Mouse (Mus musculus): ENCODE data around the gene Birc2. TPM values are rescaled to one million over a fixed set of nuclear protein-coding genes. Genes with fewer than 3 reads are reported as not detected.

Gene Birc2
- total RNA-seq, 2 experiments from 2014 or later, result 15.6 to 18.4 TPM

DNA sequence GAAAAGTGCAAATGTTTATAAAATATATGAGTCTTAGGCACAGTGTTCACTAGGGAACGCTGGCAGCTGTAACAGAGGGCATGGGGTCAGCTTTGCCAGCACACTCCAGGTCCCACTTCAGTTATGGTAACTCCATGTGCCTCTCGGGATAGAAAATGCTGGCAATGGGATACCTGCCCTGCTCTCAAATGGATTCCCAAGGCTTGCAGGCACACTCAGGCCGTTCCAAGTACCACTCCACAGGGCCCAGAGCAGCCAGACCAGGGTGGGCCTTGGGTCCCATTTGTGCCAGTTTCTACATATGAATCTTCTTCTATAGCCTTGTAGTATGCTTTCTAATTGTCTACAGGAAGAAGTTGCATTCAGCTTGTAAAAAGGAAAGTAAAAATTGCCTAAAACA is 51.5 kb downstream of the Birc2 start:
- DNase-seq, result no peak

DNA sequence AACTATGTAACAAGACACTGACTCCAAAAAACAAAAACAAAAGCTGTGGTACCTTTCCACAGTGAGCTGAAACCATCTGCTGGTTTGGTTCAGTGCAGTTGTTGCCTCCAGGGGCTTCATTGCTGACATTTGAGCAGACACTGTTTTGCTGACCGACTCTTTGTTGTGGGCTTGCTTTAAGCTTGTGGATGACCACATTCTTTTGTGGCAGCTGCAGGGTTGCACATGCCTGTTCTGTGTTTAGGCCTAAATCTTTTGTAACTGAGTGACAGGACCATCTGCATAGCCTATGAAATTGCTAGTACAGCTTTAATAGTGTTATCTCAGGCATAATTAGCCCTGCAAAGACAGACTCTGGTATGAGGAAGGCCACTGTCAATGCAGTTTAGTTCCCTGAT is 52.2 kb downstream of the Birc2 start:
- no peak for DNase-seq

DNA sequence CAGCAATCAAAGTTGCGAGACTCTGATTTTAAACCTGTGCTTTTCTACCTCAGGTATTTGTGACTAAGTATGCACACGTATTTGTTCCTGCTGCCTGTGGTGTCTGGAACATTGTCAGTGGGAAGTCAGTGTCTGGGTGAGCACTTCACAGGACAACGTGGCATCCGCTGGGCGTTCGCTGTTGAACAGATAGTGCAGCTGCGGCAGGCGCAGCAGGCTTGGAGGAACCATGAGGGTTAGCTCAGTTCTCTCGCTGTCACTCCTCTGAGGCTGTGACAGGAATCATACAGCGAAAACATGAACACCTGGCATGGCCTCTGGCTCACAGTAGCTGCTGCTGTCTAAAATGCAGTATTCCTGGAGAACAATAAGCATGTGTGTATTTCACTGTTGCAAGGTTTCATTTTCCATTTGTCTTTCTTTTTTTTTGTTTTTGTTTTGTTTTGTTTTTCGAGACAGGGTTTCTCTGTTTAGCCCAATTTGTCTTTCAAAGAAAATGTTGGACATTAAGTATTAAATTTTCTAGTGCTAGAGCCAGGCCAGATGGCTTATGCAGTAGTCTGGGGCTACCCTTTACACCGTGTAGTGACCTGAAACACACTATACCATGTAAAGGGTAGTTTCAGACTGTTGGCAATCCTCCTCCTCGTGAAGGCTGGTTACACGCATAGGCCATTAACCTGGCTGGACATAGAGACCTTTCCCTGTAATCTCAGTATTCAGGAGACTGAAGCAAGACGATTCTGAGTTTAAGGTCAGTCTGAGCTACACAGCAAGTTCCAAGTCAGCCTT is 52.8 kb downstream of the Birc2 start:
- no peak for DNase-seq

DNA sequence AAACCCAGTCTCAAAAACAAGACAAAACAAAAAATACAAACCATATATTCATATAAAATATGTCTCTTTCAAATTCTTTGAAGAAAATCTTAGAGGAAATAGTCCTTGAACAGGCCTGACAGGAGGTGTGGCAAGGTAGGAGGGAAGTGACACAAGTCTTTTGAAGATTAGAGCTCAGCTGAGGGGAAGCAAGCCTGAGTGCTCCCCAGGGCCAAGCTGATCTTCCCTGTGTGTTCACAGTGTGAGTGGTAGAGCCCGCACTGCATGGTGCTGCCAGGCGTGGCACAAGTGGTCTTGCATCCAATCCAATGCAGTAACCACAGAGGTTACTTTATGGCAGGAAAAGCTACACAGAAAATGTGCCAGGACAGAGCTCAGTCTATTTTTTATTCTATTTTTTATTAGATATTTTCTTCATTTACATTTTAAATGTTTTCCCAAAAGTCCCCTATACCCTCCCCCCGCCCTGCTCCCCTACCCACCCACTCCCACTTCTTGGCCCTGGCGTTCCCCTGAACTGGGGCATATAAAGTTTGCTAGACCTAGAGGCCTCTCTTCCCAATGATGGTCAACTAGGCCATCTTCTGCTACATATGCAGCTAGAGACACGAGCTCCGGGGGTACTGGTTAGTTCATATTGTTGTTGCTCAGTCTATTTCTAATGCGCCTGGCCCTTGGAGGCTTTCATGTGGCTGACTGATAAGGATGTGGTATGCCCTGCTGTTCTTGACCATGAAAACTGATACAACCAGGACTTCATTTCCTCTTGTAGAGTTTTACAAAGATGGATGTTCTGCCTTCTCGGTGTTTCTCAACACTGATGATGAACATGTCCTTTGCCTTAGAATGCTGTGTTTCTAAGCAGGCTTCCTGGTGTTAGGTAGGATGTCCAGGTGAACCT is 56.4 kb downstream of the Birc2 start:
- DNase-seq, result no peak

DNA sequence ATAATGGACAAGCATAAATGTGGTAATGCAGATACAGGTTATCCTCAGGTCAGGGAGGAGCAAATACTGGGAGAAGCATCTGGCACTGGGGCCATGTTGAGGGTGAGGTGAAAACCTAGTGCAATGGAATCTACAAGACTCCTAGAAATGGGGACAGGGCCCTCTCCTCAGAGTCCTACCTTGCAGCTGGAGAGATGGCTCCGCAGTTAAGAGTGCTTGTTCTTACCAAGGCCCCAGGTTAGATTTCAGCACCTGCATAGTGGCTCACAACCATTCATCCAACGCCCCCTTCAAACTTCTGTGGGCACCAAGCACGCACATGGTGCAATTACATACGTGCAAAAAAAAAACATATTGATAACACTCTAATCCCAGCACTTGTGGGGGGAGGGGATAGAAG is 57.1 kb downstream of the Birc2 start:
- DNase-seq, result no peak

DNA sequence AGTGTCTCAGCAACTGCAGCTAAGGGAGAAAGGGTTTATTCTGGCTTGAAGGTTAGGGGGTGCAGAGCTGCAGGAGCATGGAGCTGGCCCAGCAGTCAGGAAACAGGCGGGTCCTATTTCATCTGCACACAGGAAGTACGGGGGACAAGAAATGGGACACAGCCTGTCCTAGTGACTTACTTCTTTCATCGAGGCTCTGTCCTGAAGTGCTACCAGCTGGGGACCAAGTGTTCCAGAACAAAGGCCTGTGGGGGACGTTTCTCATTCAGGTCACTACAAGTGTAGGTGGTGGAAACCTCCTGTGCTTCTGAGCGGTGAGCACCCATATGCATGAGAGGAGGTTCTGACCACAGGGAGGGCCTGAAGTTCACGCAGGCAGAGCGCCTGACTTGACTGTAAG is 58.1 kb downstream of the Birc2 start:
- DNase-seq, result no peak

DNA sequence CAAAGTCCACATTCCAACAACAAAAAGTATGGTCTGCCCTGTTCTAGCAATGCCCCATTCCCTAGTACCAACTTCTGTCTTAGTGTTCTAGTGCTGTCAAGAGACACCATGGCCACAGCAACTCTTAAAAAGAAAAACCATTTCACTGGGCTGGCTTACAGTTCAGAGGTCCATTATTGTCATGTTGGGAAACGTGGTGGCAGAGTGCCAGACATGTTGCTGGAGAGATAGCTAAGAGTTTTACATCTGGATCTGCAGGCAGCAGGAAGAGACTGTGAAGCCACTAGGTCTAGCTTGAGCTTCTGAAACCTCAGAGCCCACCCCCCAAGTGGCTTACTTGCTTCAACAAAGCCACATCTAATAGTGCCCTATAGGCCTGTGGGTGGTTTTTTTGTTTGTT is 59.2 kb downstream of the Birc2 start:
- DNase-seq, result no peak

DNA sequence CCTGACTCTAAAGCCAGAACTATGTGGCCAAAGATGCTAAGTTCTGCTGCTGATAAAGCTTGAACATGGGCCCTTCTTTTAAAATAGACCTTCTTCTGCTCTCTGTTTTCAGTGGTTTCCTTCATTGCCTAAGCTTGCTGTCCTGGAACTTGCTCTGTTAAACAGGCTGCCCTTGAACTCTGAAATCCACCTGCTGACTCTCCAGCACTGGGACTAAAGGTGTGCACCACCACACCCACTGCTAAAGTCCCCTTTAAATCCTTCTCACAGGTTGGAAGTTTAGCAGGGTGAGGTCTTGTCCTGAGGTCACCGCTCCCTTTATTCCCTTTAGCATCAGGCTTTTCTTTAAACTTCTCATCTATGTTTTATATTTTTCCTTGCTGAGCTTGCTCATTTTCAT is 59.9 kb downstream of the Birc2 start:
- no peak for DNase-seq

DNA sequence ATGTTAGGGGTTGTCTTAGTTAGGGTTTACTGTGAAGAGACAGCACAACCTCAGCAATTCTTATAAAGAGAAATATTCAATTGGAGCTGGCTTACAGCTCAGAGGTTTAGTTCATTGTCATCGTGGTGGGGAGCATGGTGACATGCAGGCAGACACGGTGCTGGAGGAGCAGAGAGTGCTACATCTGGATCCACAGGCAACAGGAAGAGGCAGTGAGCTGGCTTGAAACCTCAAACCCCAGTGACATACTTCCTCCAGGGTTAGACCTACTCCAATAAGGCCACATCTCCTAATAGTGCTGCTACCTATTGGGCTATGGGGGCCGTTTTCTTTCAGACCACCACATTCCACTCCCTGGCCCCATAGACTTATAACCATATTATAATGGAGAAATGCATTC is 60.9 kb downstream of the Birc2 start:
- no peak for DNase-seq

DNA sequence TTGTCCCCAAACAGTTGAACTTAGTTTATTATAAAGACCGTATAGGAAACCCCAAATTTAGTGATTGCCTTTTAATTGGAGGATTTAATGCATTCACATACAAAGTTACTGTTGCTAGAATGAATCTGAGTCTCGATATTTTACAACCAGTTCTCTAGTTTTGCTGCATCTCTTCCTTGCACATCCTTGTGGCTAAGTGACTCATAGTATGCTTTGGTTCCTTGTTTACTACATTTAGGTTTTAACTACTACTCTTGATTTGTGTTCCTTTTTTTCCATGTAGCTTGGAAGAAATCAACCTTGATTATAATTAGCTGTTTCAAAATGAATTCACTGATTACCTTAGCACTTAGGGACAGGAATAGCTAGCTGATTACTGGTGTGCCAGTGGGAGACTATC is 61.9 kb downstream of the Birc2 start:
- no peak for DNase-seq

DNA sequence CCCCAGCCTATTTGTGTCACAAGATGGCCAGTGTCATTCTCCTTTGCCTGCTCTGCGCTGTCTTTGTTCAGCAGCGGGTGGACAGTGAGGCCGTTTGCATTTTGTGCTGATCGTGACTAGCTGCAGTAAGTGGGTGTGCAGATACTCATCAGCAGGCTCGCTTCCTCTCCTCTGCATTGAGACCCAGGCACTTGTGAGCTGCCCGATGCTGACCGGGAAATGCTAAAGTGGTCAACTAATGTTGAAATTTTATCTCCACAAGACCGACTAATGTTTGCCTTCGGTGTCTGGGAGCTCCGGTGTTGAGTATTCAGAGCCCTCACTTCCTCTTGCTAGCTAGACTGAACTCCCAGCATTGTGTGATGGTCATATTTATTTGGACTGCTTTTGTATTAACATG is 62.3 kb downstream of the Birc2 start:
- DNase-seq, result no peak

DNA sequence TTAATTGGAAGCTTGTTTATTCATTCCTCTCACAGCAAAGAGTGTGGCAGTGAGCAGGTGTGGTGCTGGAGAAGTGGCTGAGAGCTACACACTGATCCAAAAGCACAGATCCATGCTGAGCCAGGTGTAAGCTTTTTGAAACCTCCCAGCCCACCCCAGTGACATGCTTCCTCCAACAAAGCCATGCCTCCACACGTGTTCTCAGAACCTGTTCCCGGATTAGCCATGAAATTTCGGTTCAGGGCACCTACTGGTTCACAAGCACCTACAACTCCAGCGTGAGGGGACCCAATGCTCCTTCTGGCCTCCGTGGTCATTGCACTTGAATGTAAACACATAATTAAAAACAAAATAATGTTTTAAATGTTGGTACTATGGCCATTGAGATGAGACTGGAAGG is 63.2 kb downstream of the Birc2 start:
- DNase-seq, result no peak

DNA sequence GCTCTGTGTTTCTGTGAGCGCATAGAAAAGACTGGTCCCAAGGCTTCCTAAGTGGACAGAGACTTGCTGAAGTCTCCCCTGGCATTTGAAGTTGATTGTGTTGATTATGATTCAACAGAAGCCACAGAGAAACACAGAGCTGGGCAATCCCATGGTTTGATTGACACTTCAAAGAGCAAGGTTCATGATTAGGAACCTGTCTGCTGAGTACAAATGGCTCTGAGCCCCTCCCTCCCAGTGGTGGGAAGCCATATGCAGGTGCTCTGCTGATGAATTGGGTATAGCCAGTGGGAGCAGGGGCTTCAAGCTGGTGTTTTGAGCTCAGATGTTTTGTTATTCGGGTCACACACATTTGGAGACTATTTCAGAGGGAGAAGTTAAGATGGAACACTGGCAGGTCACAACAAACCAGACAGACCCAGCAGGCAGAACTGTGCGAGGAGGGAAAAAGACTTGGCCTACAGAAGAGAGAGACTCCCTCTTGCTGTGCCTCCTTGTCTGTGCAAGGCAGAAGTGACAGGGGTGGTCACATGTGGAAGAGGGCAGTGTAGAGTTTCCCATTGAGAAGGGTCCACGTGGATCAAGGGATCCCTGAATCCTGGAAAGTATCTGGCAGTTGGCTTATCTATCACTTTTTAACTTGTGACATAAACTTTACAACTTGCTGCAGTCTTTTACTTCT is 64.0 kb downstream of the Birc2 start:
- DNase-seq, result no peak

DNA sequence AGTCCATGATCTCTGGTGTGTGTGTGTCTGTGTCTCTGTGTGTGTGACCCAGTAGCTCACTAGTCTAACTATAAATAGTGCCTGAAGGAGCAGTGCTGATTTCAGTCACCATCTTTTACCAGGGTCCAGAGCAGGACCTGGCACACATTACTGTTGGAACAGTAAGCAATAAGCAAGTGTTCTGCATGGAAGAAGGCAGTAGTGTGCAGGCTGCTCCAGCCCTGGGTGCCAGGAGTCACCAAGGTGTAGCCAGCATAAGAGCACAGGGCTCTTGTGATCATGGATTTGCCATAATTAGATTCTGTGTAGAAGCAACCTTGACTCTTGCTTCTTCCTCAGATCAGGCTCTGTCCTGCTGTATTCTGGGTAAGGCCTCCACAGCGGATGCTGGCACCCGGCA is 64.5 kb downstream of the Birc2 start:
- no peak for DNase-seq

DNA sequence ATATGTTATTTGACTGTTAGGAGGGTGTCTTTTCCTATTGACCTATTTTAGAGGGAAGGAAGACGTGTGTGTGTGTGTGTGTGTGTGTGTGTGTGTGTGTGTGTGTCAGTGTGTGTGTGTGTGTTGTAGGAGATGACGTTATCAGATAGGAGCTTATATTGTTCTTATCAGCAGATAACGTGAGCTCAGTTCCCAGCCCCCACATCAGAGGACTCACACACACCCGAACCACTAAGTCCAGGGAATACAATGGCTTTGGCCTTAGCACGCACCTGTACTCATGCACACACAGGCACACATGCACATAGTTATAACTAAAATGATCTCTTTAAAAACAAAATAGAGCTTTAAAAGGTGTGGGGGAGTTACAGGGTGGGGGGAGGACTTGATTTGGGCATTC is 67.4 kb downstream of the Birc2 start:
- DNase-seq, result no peak

DNA sequence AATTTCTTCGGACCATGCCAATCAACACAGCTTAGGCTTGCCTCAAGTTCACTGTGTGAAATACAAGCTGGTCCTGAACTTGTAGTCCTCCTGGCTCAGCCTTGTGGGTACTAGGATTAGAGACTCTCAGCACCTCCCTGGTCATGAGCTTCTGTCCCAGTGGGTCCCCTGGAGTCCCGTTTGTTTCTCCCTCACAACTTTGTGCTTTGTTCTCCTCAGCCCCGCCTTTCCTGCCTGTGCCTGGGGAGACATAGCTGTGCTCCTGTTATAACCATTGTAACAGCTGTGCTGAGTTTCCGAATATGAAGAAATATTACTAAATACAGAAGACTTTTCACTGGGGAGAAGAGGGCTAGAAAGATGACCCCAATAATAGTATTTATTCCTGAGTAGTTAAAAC is 67.8 kb downstream of the Birc2 start:
- no peak for DNase-seq

Small RNAs within 50 kb of the gene (microRNA-seq; reads per million reads assigned to microRNA genes)
- 0.53 to 0.74 reads per million in 2 experiments for gene Mir5618 (ENCODE audit: borderline replicate concordance in 2 of 2)

Other genes with a start within 250 kb of the Birc2 start
- not detected for gene Mmp20, start 208.8 kb downstream of the Birc2 start, total RNA-seq (2021)
- not detected for gene Mmp7, start 145.0 kb downstream of the Birc2 start, total RNA-seq (2021)
- gene Tmem123, start 73.0 kb downstream of the Birc2 start, total RNA-seq (2021), result 10 to 100 TPM; 18.6 to 19.6 TPM
- gene Birc3, start 36.1 kb upstream of the Birc2 start, total RNA-seq (2021), result 1 to 10 TPM; 6.5 to 6.6 TPM
- 10 to 100 TPM; 38.2 to 43.3 TPM for gene Yap1, start 167.5 kb upstream of the Birc2 start, total RNA-seq (2021)
- under 1 TPM; 0.40 to 0.51 TPM for gene Cfap300, start 205.8 kb upstream of the Birc2 start, total RNA-seq (2021)